Mouse (Mus musculus) liver, embryonic 14.5 days (tissue): ENCODE data around the gene Tmem117.

Source experiments
- CTCF ChIP-seq: IDR thresholded peaks from 2 replicates; pipeline ENCODE4 v1.5.1; 2016; ENCODE audit warnings: antibody characterized with exemption, low read depth, control low read depth
- EP300 ChIP-seq: IDR thresholded peaks from 2 replicates; pipeline ENCODE4 v1.6.1; 2016; ENCODE audit warnings: antibody characterized with exemption, low read depth

- no peak for TF ChIP-seq CTCF
- no peak for TF ChIP-seq EP300
These were observed 502.4 kb downstream of the Tmem117 start for GRCm38 (mm10) chr15:95131401-95131800.
